Mouse (Mus musculus) lung, embryonic 15.5 days (tissue): ENCODE measurements around the gene Exosc10. TPM values are rescaled to one million over a fixed set of nuclear protein-coding genes. Genes with fewer than 3 reads are reported as not detected.
A peak's percentile ranks its signal among the peaks of the same experiment; 100 is the strongest.

ENCODE experiments used
- ATAC-seq: fragments of 200-750 bp; cut with Nextera tagmentation; 2 replicates; pipeline ENCODE4 v1.8.0; 2017; ENCODE audit warnings: moderate number of reproducible peaks, borderline replicate concordance; ENCODE audit not compliant: low FRiP score, low TSS enrichment; ENCODE audit errors: extremely low read depth
- H3K27ac ChIP-seq: fragments of 300-500 bp; sonication (generic); 2 replicates; pipeline ENCODE4 v1.5.1; 2015; ENCODE audit warnings: moderate library complexity, mild to moderate bottlenecking, inconsistent platforms
- H3K27me3 ChIP-seq: fragments of 300-500 bp; sonication (generic); 2 replicates; pipeline ENCODE4 v1.6.1; 2015; ENCODE audit warnings: inconsistent platforms
- H3K36me3 ChIP-seq: fragments of 300-500 bp; sonication (generic); 2 replicates; pipeline ENCODE4 v1.6.1; 2015; ENCODE audit warnings: inconsistent platforms
- H3K4me1 ChIP-seq: fragments of 300-500 bp; sonication (generic); 2 replicates; pipeline ENCODE4 v1.6.1; 2015; ENCODE audit warnings: inconsistent platforms
- H3K4me2 ChIP-seq: fragments of 300-500 bp; sonication (generic); 2 replicates; pipeline ENCODE4 v1.6.1; 2015; ENCODE audit warnings: inconsistent platforms, mild to moderate bottlenecking, moderate library complexity
- H3K4me3 ChIP-seq: fragments of 300-500 bp; sonication (generic); 2 replicates; pipeline ENCODE4 v1.5.1; 2015; ENCODE audit warnings: mild to moderate bottlenecking, inconsistent platforms
- H3K9ac ChIP-seq: fragments of 300-500 bp; sonication (generic); 2 replicates; pipeline ENCODE4 v1.6.1; 2015; ENCODE audit warnings: inconsistent platforms
- H3K9me3 ChIP-seq: fragments of 300-500 bp; sonication (generic); 2 replicates; pipeline ENCODE4 v1.6.1; 2016; ENCODE audit warnings: inconsistent platforms
- WGBS: fragments of 180-500 bp; shearing (Covaris S2); methylation state at CpG from one replicate; pipeline ENCODE4 v1.1.7; 2015; 5-methylcytosine and 5-hydroxymethylcytosine counted together
- polyA plus RNA-seq: library from polyadenylated mRNA; unstranded; fragments of >200 nt; fragmentation: Nextera tagmentation; extraction: Ambion mirVana; gene quantifications from 2 replicates; pipeline ENCODE4 v1.2.1, GENCODE M21; 2015

Gene Exosc10
- polyA plus RNA-seq, 1 experiment from 2014 or later = 93.8 TPM

- no peak for ATAC-seq
- Histone ChIP-seq H3K4me2 (no peak overlapping the region), H3K36me3 (peaks cover 68% of the 10 kb centered on the region), H3K27me3 (no peaks in the 10 kb centered on the region), H3K4me1 (no peaks in the 10 kb centered on the region), H3K9ac (no peak overlapping the region), H3K27ac (no peak overlapping the region), H3K9me3 (no peaks in the 10 kb centered on the region), H3K4me3 (no peak overlapping the region)
- 86% methylated on average over 6 of the region's 6 CpGs for WGBS
Measured at GRCm38 (mm10) chr4:148530778-148531177, 27.5 kb upstream of the Exosc10 start.

- H3K27ac ChIP-seq = no peak overlapping the region
- H3K9ac ChIP-seq = no peak overlapping the region
- no peaks in the 10 kb centered on the region for H3K9me3 ChIP-seq
- no peak for ATAC-seq
- no peaks in the 10 kb centered on the region for H3K4me1 ChIP-seq
- no peak overlapping the region for H3K4me3 ChIP-seq
- H3K27me3 ChIP-seq = no peaks in the 10 kb centered on the region
- 66% methylated on average over 4 of the region's 4 CpGs for WGBS
- H3K4me2 ChIP-seq = no peak overlapping the region
- H3K36me3 ChIP-seq = peaks cover 68% of the 10 kb centered on the region
Measured at GRCm38 (mm10) chr4:148531341-148531740, 26.9 kb upstream of the Exosc10 start.

- Histone ChIP-seq H3K27me3 (no peaks in the 10 kb centered on the region), H3K9ac (no peak overlapping the region), H3K4me1 (no peaks in the 10 kb centered on the region), H3K4me2 (no peak overlapping the region), H3K27ac (no peak overlapping the region), H3K4me3 (no peak overlapping the region), H3K36me3 (peaks cover 67% of the 10 kb centered on the region), H3K9me3 (no peaks in the 10 kb centered on the region)
- no peak for ATAC-seq
- 97% methylated on average over 3 of the region's 3 CpGs for WGBS
Measured at GRCm38 (mm10) chr4:148532516-148532915, 25.7 kb upstream of the Exosc10 start.

GRCm38 (mm10) chr4:148533613-148534328 lies 24.5 kb upstream of the Exosc10 start:
- 0 out of 2 replicates have a peak, but pooled peaks have one; percentile 27 for ATAC-seq
- H3K36me3 ChIP-seq = peaks cover 73% of the 10 kb centered on the region
- no peaks in the 10 kb centered on the region for H3K4me1 ChIP-seq

GRCm38 (mm10) chr4:148535876-148536275 lies 22.4 kb upstream of the Exosc10 start:
- no peak overlapping the region for H3K4me3 ChIP-seq
- WGBS = 88% methylated on average over 3 of the region's 3 CpGs
- ATAC-seq = no peak

More at GRCm38 (mm10) chr4:148533613-148534328, 24.5 kb upstream of the Exosc10 start:
- no peaks in the 10 kb centered on the region for H3K9me3 ChIP-seq
- H3K27me3 ChIP-seq = no peaks in the 10 kb centered on the region
- 87% methylated on average over 12 of the region's 12 CpGs for WGBS
- no peak overlapping the region for H3K27ac ChIP-seq
- H3K4me2 ChIP-seq = no peak overlapping the region
- no peak overlapping the region for H3K4me3 ChIP-seq
- no peak overlapping the region for H3K9ac ChIP-seq

GRCm38 (mm10) chr4:148549106-148549505 lies 9.1 kb upstream of the Exosc10 start:
- 82% methylated on average over 4 of the region's 4 CpGs for WGBS
- Histone ChIP-seq H3K9me3 (no peaks in the 10 kb centered on the region), H3K9ac (no peak overlapping the region), H3K4me1 (no peaks in the 10 kb centered on the region), H3K27ac (no peak overlapping the region), H3K27me3 (no peaks in the 10 kb centered on the region), H3K4me3 (no peak overlapping the region), H3K4me2 (no peak overlapping the region), H3K36me3 (peaks cover 85% of the 10 kb centered on the region)
- ATAC-seq = no peak

More at GRCm38 (mm10) chr4:148535876-148536275, 22.4 kb upstream of the Exosc10 start:
- H3K9me3 ChIP-seq = no peaks in the 10 kb centered on the region
- H3K36me3 ChIP-seq = peaks cover 76% of the 10 kb centered on the region
- H3K27ac ChIP-seq = no peak overlapping the region
- no peak overlapping the region for H3K9ac ChIP-seq
- H3K4me2 ChIP-seq = no peak overlapping the region
- H3K4me1 ChIP-seq = no peaks in the 10 kb centered on the region
- no peaks in the 10 kb centered on the region for H3K27me3 ChIP-seq

GRCm38 (mm10) chr4:148557766-148558165 lies 463 bp upstream of the Exosc10 start:
- peaks cover 49% of the 10 kb centered on the region for H3K36me3 ChIP-seq
- H3K4me2 ChIP-seq = peak overlapping the region; percentile 77
- H3K9me3 ChIP-seq = no peaks in the 10 kb centered on the region
- peak; percentile 41; the same call in 1 of the 2 replicates for ATAC-seq
- H3K4me1 ChIP-seq = peaks cover 7% of the 10 kb centered on the region; the same call in 1 of the 2 replicates
- peak overlapping the region; percentile 84 for H3K4me3 ChIP-seq
- no peaks in the 10 kb centered on the region for H3K27me3 ChIP-seq
- peak overlapping the region; percentile 91 for H3K9ac ChIP-seq
- WGBS = 27% methylated on average over 6 of the region's 6 CpGs
- peak overlapping the region; percentile 89 for H3K27ac ChIP-seq

GRCm38 (mm10) chr4:148562676-148563075 lies 4.4 kb downstream of the Exosc10 start:
- H3K27ac ChIP-seq = no peak overlapping the region
- H3K4me3 ChIP-seq = no peak overlapping the region
- no peak for ATAC-seq
- no peak overlapping the region for H3K9ac ChIP-seq
- H3K36me3 ChIP-seq = peaks cover 77% of the 10 kb centered on the region
- WGBS = 92% methylated on average over 17 of the region's 17 CpGs
- peaks cover 7% of the 10 kb centered on the region; the same call in 1 of the 2 replicates for H3K4me1 ChIP-seq
- no peaks in the 10 kb centered on the region for H3K27me3 ChIP-seq
- H3K4me2 ChIP-seq = no peak overlapping the region
- no peaks in the 10 kb centered on the region for H3K9me3 ChIP-seq

GRCm38 (mm10) chr4:148563595-148563994 lies 5.4 kb downstream of the Exosc10 start:
- 91% methylated on average over 12 of the region's 12 CpGs for WGBS
- no peak overlapping the region for H3K27ac ChIP-seq
- H3K27me3 ChIP-seq = no peaks in the 10 kb centered on the region

GRCm38 (mm10) chr4:148570138-148570537 lies 11.9 kb downstream of the Exosc10 start:
- WGBS = 85% methylated on average over 10 of the region's 10 CpGs
- H3K9me3 ChIP-seq = no peaks in the 10 kb centered on the region

More at GRCm38 (mm10) chr4:148563595-148563994, 5.4 kb downstream of the Exosc10 start:
- Histone ChIP-seq H3K4me1 (peaks cover 7% of the 10 kb centered on the region; the same call in 1 of the 2 replicates), H3K9me3 (no peaks in the 10 kb centered on the region), H3K36me3 (peaks cover 86% of the 10 kb centered on the region), H3K9ac (no peak overlapping the region), H3K4me2 (no peak overlapping the region), H3K4me3 (no peak overlapping the region)
- ATAC-seq = no peak; the same call in 1 of the 2 replicates

GRCm38 (mm10) chr4:148570693-148571295 lies 12.6 kb downstream of the Exosc10 start:
- no peak overlapping the region for H3K27ac ChIP-seq
- no peaks in the 10 kb centered on the region for H3K27me3 ChIP-seq
- 97% methylated on average over 9 of the region's 9 CpGs for WGBS
- no peak overlapping the region for H3K4me2 ChIP-seq
- no peaks in the 10 kb centered on the region for H3K9me3 ChIP-seq
- no peak for ATAC-seq
- H3K9ac ChIP-seq = no peak overlapping the region
- no peak overlapping the region for H3K4me3 ChIP-seq
- peaks cover 98% of the 10 kb centered on the region for H3K36me3 ChIP-seq
- H3K4me1 ChIP-seq = no peaks in the 10 kb centered on the region

More at GRCm38 (mm10) chr4:148570138-148570537, 11.9 kb downstream of the Exosc10 start:
- Histone ChIP-seq H3K9ac (no peak overlapping the region), H3K4me3 (no peak overlapping the region), H3K36me3 (peaks cover 98% of the 10 kb centered on the region), H3K4me1 (no peaks in the 10 kb centered on the region), H3K27ac (no peak overlapping the region), H3K4me2 (no peak overlapping the region), H3K27me3 (no peaks in the 10 kb centered on the region)
- ATAC-seq = no peak

GRCm38 (mm10) chr4:148573222-148573621 lies 15.0 kb downstream of the Exosc10 start:
- Histone ChIP-seq H3K27me3 (no peaks in the 10 kb centered on the region), H3K4me1 (no peaks in the 10 kb centered on the region)
- WGBS = 83% methylated on average over 7 of the region's 7 CpGs

More at GRCm38 (mm10) chr4:148573222-148573621, 15.0 kb downstream of the Exosc10 start:
- no peak overlapping the region for H3K4me2 ChIP-seq
- ATAC-seq = no peak
- no peak overlapping the region for H3K27ac ChIP-seq
- no peak overlapping the region for H3K4me3 ChIP-seq
- H3K9me3 ChIP-seq = no peaks in the 10 kb centered on the region
- H3K36me3 ChIP-seq = peaks cover 98% of the 10 kb centered on the region
- no peak overlapping the region for H3K9ac ChIP-seq
